Mouse (Mus musculus) left cerebral cortex, postnatal 10 days (tissue): ENCODE data around the gene Nup107. TPM values are rescaled to one million over a fixed set of nuclear protein-coding genes. Genes with fewer than 3 reads are reported as not detected.

Source experiments
- DNase-seq, 2 experiments: peaks; one replicate each; pipeline ENCODE4 v3.0.0; 2021 to 2022; ENCODE audit warnings: low spot score in 2 of 2, mixed read lengths in 1 of 2; ENCODE audit errors: extremely low spot score in 1 of 2
- intact Hi-C: fragments of 180-260 bp; cut with DNase I; formaldehyde crosslinking; loops from one replicate; pipeline ENCODE4 v1.15.1; 2025
- total RNA-seq, 2 experiments: library from RNA; stranded (reverse); gene quantifications; 2 replicates each; pipeline ENCODE4 v1.2.3; 2021

The Nup107 gene
- 10 to 100 TPM; 16.8 to 18.0 TPM for total RNA-seq

DNA sequence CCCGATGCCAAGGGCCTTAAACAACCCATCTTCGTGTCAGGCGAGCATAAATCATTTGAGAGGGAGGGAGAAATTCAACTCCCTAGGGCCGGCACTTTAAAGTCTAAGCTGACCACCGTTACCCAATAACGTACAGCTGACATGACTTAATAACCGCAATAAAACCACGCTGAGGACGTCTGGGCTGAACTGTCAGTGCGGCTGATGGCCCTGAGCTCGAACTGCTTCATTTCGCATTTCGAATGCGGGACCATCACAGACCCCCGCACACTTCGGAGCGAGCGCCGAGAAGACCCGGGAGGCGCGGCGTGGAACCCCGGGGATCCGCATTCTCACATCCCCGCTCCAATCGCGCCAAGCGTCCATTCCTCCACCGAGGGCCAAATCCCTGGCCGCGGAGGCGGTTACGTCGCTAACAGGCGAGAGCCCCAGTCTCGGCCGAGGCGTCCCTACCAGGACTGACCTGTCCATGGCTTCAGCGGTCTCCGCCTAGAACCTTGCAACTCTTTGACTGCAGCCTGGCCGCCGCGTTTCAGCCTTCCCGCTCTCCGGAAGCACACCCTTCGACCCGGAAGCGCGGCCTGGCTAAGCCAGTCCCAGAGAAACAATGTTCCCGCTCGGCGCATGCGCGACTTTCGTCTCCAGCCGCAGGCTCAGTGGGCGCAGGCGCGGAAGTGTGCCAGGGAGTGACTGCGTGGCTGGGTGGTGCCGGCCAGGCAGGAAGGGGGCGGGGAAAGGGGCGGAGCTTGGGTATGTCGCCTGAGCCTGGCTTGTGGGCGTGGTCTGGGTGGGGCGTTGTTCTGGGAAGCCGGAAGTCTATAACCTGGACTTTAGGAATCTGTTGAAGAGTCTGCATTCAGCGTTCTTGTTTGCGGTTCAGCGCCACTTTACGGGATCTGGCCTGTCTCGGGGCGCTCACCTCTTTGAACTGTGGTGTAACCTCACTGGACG lies at the start of gene Nup107:
Gene Nup107, minus strand, starts transcription at position 565 of the 951 bp plus-strand sequence.
- intact Hi-C loops, result loop anchor here (5.0 kb wide), 1 partner anchor 315 kb away; no protein-coding TSS in a partner anchor
- peak; percentile 100 for DNase-seq

- no peak for DNase-seq
- intact Hi-C loops, result no loop called here
These were observed 49.3 kb upstream of the Nup107 start for GRCm38 (mm10) chr10:117841765-117842164.

DNA sequence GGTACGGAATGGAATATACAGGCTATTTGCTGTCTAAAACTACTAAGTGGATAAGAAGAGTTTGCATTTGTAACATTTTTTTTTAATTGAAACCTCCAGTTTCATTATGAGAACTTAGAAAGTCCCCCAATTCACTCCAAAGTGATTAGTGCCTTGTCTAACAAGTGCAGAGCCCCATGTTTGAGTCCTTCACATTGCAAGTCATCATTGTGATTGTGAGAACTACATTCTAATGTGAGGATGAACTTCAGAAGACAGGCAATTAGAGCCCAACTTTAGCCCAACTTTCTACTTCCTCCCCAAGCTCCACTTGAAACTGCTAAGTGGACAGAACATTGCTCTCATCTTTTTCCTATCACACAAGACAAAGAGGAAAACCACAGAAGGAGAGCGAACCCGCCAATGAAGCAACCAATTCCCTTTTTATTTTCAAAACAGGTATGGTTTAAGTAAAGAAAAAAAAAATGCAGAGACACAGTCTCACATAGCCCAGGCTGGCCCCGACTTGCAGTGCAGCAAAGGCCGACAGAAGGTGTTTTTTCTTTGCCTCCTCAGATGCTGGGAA lies 48.0 kb upstream of the Nup107 start:
- intact Hi-C loops, result no loop called here
- DNase-seq, result no peak

GRCm38 (mm10) chr10:117839737-117840136 lies 47.2 kb upstream of the Nup107 start:
- intact Hi-C loops, result no loop called here
- DNase-seq, result no peak

- DNase-seq, result no peak
- intact Hi-C loops, result no loop called here
These were observed 46.4 kb upstream of the Nup107 start for GRCm38 (mm10) chr10:117838924-117839323.

GRCm38 (mm10) chr10:117836354-117836753 lies 43.8 kb upstream of the Nup107 start:
- intact Hi-C loops, result no loop called here
- no peak for DNase-seq

DNA sequence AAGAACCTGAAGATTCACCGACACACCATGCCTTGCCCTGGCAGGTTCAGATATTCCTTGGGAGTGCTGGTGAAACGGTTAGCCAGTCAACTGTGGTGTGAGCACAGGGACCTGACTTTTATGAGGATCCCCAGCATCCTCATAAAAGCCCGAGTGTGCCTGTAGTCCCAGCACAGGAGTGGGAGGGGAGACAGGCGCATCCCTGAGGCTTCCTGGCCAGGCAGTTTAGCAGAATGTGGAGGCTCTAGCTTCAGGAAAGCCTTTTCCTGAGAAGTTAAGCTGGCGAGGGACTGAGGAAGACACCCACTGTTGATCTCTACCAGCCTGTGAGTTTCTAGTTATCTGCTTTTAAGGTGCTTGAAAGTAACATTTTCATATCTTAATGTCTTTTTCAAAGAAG lies 42.9 kb upstream of the Nup107 start:
- intact Hi-C loops, result no loop called here
- no peak for DNase-seq

DNA sequence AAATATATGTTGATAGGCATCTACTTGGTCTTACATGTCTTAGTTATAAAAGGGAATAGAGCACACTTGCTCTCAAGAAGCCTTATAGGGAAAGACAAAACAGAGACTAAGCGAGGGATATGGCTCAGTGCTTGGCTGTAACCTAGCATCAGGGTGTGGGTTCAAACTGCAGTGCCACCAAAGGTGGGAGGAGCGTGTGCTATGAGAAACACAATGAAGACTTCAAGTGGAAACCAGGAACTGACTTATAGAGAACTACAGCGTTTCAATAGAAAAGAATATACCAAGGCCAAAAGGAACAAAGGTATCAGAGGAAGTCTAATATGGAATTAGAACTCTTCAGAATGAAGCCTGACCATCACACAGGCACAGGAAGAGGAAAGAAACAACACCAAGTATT lies 38.3 kb upstream of the Nup107 start:
- intact Hi-C loops, result no loop called here

GRCm38 (mm10) chr10:117829472-117830155 lies 37.1 kb upstream of the Nup107 start:
- no peak for DNase-seq
- intact Hi-C loops, result no loop called here

More for the DNA sequence above, 38.3 kb upstream of the Nup107 start:
- DNase-seq, result no peak

- no peak for DNase-seq
- intact Hi-C loops, result no loop called here
These were observed 36.5 kb upstream of the Nup107 start for GRCm38 (mm10) chr10:117829022-117829421.

DNA sequence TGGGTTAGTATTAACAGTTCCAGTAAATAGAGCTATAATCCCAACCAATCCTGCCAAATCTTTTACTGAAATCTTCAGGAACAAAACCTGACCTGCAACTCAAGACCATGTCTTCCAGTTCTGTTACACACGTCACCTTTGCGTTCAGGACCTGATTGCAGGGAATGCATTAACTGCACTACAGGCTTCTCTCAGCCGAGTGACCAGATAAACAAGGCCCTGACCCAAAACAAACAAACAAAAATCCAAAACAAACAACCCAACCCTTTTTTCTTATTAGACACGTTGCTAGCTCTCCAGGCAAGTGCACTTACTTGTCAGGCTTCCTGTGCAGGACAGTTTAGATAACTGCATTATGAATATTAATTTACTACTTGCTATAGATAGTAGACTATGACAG lies 36.0 kb upstream of the Nup107 start:
- DNase-seq, result no peak
- intact Hi-C loops, result no loop called here

- intact Hi-C loops, result loop anchor here (5.0 kb wide), 1 partner anchor 47 kb away; no protein-coding TSS in a partner anchor
- DNase-seq, result no peak
These were observed 32.1 kb upstream of the Nup107 start for GRCm38 (mm10) chr10:117824647-117825046.

DNA sequence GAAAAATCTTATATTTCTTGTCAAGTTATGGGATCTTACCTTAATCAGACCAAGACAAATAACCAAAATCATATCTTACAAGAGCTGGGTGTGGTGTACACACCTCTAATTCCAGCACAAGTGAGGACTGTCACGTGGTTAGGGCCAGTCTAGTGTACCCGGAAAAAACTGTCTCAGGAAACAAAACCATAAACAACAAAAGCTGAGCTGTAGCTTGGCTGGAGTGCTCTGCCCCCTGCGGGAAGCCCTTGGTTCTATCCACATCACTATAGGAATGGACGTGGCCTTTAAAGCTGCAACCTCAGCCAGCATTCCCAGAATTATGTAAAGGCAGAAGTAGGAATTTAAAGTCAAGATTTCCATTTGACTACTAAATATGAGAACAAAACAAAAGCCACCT lies 31.6 kb upstream of the Nup107 start:
- no peak for DNase-seq
- intact Hi-C loops, result loop anchor here (5.0 kb wide), 1 partner anchor 47 kb away; no protein-coding TSS in a partner anchor

GRCm38 (mm10) chr10:117823321-117823720 lies 30.8 kb upstream of the Nup107 start:
- no peak for DNase-seq
- intact Hi-C loops, result loop anchor here (5.0 kb wide), 1 partner anchor 46 kb away; no protein-coding TSS in a partner anchor

- DNase-seq, result no peak
These were observed 26.1 kb upstream of the Nup107 start for GRCm38 (mm10) chr10:117818600-117818999.

DNA sequence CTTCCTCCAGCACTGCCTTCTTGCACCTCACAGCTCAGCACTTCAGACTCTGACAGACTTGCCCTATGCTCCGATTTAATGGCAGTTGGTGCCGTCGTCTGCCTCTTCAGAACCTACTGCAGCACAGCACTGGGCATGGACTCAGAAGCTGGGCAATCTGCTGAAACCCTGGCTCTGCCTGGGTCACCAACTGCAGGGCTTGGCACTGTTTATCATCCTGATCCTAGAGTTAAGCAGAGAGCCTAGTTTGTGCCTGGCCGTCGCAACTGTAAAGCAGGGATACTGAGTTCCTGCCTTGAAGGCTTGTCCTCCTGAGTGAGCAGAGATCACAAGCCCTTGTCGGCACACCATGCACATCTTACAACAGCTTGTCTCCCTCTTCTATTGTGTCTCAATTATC lies 24.2 kb upstream of the Nup107 start:
- no peak for DNase-seq
- intact Hi-C loops, result no loop called here

More at GRCm38 (mm10) chr10:117818600-117818999, 26.1 kb upstream of the Nup107 start:
- intact Hi-C loops, result no loop called here

DNA sequence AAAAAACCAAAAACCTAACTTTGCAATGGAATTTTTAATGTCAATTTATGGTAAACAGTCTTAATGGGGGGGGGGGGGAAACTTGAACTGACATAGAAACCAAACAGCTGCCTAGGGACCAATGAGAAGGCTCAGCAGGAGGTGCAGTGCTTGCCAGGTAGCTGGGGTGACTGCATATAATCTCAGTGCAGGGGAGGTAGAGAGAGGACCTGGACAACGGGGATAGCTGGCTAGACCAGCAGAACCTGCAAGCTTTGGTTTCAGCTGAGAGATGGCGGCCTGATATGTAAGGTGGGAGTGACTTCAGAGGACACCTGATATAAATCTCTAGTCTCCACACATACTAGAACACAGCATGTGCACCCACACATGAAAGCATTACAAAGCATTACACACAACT lies 20.0 kb upstream of the Nup107 start:
- intact Hi-C loops, result no loop called here
- no peak for DNase-seq

DNA sequence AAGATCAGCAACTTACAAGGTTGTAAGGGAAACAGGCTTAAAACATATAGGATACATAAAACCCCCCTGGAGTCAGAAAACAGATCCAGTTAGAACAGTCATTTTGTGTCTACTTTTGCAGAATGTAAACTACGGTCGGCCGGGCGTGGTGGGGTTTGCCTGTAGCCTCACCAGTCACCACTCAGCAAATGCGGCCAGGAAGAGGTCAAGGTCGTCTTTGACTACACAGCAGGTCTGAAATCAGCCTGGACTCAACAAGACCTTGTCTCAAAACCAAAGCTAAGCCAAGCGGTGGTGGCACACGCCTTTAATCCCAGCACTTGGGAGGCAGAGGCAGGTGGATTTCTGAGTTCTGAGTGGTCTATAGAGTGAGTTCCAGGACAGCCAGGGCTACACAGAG lies 19.1 kb upstream of the Nup107 start:
- no peak for DNase-seq
- intact Hi-C loops, result no loop called here

- intact Hi-C loops, result no loop called here
- DNase-seq, result no peak
These were observed 18.0 kb upstream of the Nup107 start for GRCm38 (mm10) chr10:117810506-117810905.
